Mouse (Mus musculus) cortical plate, adult 2 months (tissue): ENCODE measurements around the gene Gm11985.

Experiments
- CTCF ChIP-seq: fragments of 200-500 bp; IDR thresholded peaks from 2 replicates; pipeline ENCODE4 v1.5.1; 2011; ENCODE audit warnings: mild to moderate bottlenecking, control low read depth, low read length; ENCODE audit not compliant: insufficient read depth; ENCODE audit errors: extremely low read depth
- POLR2A ChIP-seq: fragments of 200-500 bp; IDR thresholded peaks from 2 replicates; pipeline ENCODE4 v1.6.1; 2011; ENCODE audit warnings: mild to moderate bottlenecking, low read length, control low read depth; ENCODE audit not compliant: insufficient read depth; ENCODE audit errors: extremely low read depth

- no peak for TF ChIP-seq CTCF
- no peak for TF ChIP-seq POLR2A
Observed at GRCm38 (mm10) chr11:7228107-7228506, 39.7 kb upstream of the Gm11985 start.
